Comparison of ENCODE assay signal across 8 mouse cellular contexts in genomic region chr5:105415198-105415791, GRCm38 (mm10). TPM values are rescaled to one million over a fixed set of nuclear protein-coding genes. Genes with fewer than 3 reads are reported as not detected.
DNase-seq lines count a peak whose midpoint lies in the region; ATAC-seq and TF ChIP-seq lines count a peak whose summit lies in the region.

Gene Lrrc8b (plus strand): TSS chr5:105415775.

- peak within 1 kb of the TSS; percentile 80 for H3ac ChIP-seq in C2C12 (ENCODE audit: control insufficient read depth, insufficient read length, low read depth)

- H3K27me3 ChIP-seq in C2C12 (ENCODE audit: control insufficient read depth, insufficient read depth, insufficient read length) = no peaks in the 10 kb centered on the region
- no peaks in the 10 kb centered on the region for H3K27me3 ChIP-seq in erythroblast, embryonic 14.5 days (ENCODE audit: control insufficient read depth)
- H3K27me3 ChIP-seq in heart, embryonic 11.5 days (ENCODE audit: control insufficient read depth, insufficient read depth, low read length) = no peaks in the 10 kb centered on the region
- no peaks in the 10 kb centered on the region for H3K27me3 ChIP-seq in kidney, embryonic 16.5 days (ENCODE audit: insufficient read depth, low read length)

- DNase-seq in brain, embryonic 14.5 days (ENCODE audit: low read depth) = peak; percentile 94
- DNase-seq in liver = peak; percentile 85
- DNase-seq in monocyte, adult 2 months (ENCODE audit: low read depth in 1 of 2, low spot score in 2 of 2) = peak; percentile 52 to 84
- peak; percentile 58 to 64 for DNase-seq in spleen, postnatal 14 days (ENCODE audit: low spot score in 2 of 2)

- H3K79me3 ChIP-seq in C2C12 (ENCODE audit: low read depth) = no peaks in the 10 kb centered on the region

- TF ChIP-seq CTCF in C2C12 (IDR thresholded peaks at IDR 0.05; ENCODE audit: control insufficient read depth, insufficient read depth, insufficient read length) = peak; percentile 23
- no peak for TF ChIP-seq CTCF in brain, embryonic 14.5 days (IDR thresholded peaks at IDR 0.05; ENCODE audit: borderline replicate concordance, extremely low read depth, insufficient read depth, insufficient read length)

- H3K9ac ChIP-seq in heart, embryonic 11.5 days (ENCODE audit: low read depth, low read length) = peak within 1 kb of the TSS; percentile 93
- peak within 1 kb of the TSS; percentile 91 for H3K9ac ChIP-seq in kidney, embryonic 16.5 days (replicated peaks; ENCODE audit: low read length)

- H3K79me2 ChIP-seq in C2C12 (ENCODE audit: control insufficient read depth, insufficient read depth) = no peaks in the 10 kb centered on the region

- TF ChIP-seq POLR2A in brain, embryonic 14.5 days (IDR thresholded peaks at IDR 0.05; ENCODE audit: borderline replicate concordance, extremely low read depth, insufficient read depth, insufficient read length, poor library complexity, severe bottlenecking) = peak; percentile 93

- H3K4me1 ChIP-seq in erythroblast, embryonic 14.5 days (ENCODE audit: control insufficient read depth) = peaks cover 76% of the 10 kb centered on the region
- H3K4me1 ChIP-seq in heart, embryonic 11.5 days (ENCODE audit: control insufficient read depth, insufficient read depth, low read length) = no peaks in the 10 kb centered on the region
- H3K4me1 ChIP-seq in kidney, embryonic 16.5 days (ENCODE audit: insufficient read depth, low read length) = peaks cover 15% of the 10 kb centered on the region

- peak within 1 kb of the TSS; percentile 85 for H3K27ac ChIP-seq in heart, embryonic 11.5 days (ENCODE audit: low read depth, low read length)
- peak within 1 kb of the TSS; percentile 88 for H3K27ac ChIP-seq in kidney, embryonic 16.5 days (ENCODE audit: low read length)

- H3K4me3 ChIP-seq in C2C12 (ENCODE audit: insufficient read depth, poor library complexity, severe bottlenecking) = peak within 1 kb of the TSS; percentile 66
- H3K4me3 ChIP-seq in erythroblast, embryonic 14.5 days (replicated peaks) = peak within 1 kb of the TSS; percentile 86
- H3K4me3 ChIP-seq in heart, embryonic 11.5 days (ENCODE audit: low read depth, low read length) = peak within 1 kb of the TSS; percentile 90
- H3K4me3 ChIP-seq in kidney, embryonic 16.5 days (ENCODE audit: low read length) = peak within 1 kb of the TSS; percentile 77

- peak; percentile 95 for ATAC-seq in heart, embryonic 11.5 days (replicated peaks; ENCODE audit: insufficient number of reproducible peaks, low FRiP score, low TSS enrichment)
- ATAC-seq in kidney, embryonic 16.5 days (ENCODE audit: low FRiP score, low TSS enrichment) = peak; percentile 96

- no peaks in the 10 kb centered on the region for H3K36me3 ChIP-seq in C2C12 (ENCODE audit: control insufficient read depth, insufficient read depth)
- H3K36me3 ChIP-seq in erythroblast, embryonic 14.5 days (ENCODE audit: control insufficient read depth) = peaks cover 20% of the 10 kb centered on the region
- no peaks in the 10 kb centered on the region; the same call in 1 of the 2 replicates for H3K36me3 ChIP-seq in heart, embryonic 11.5 days (ENCODE audit: control insufficient read depth, insufficient read depth, low read length)
- H3K36me3 ChIP-seq in kidney, embryonic 16.5 days (ENCODE audit: insufficient read depth, low read length) = 0 out of 2 replicates have a peak, but pooled peaks cover 3% of the 10 kb centered on the region

- H3K9me3 ChIP-seq in erythroblast, embryonic 14.5 days (ENCODE audit: control insufficient read depth, low read length) = no peaks in the 10 kb centered on the region
- H3K9me3 ChIP-seq in heart, embryonic 11.5 days (replicated peaks; ENCODE audit: control insufficient read depth, low read length) = no peaks in the 10 kb centered on the region
- no peaks in the 10 kb centered on the region for H3K9me3 ChIP-seq in kidney, embryonic 16.5 days (ENCODE audit: low read length)

- WGBS in heart, embryonic 11.5 days (ENCODE audit: insufficient replicate concordance) = under 1% methylated on average over 34 of the region's 63 CpGs
- under 1% methylated on average over 43 of the region's 63 CpGs for WGBS in kidney, embryonic 16.5 days

- H3K4me2 ChIP-seq in heart, embryonic 11.5 days = peak within 1 kb of the TSS; percentile 99
- peak within 1 kb of the TSS; percentile 96 for H3K4me2 ChIP-seq in kidney, embryonic 16.5 days (replicated peaks; ENCODE audit: low read depth, low read length)

TF ChIP-seq in C2C12, 6 proteins besides CTCF, POLR2A, EP300 and RAD21:
- TF ChIP-seq USF1 (IDR thresholded peaks at IDR 0.05; ENCODE audit: low read depth) (no peak), MAX (IDR thresholded peaks at IDR 0.05) (peak; percentile 93), MYOD1 (IDR thresholded peaks at IDR 0.05; ENCODE audit: control insufficient read depth, insufficient read length, low read depth) (peak; percentile 80)

RNA-seq across cellular contexts. Expression of gene Lrrc8b, which starts in this region (rescaled TPM):
- 6.0 TPM for polyA plus RNA-seq in C2C12 (2012; fragmentation: generic; extraction: Trizol)
- polyA plus RNA-seq in brain, embryonic 14.5 days (2012; rRNA removed) = 25.5 and 31.1 TPM in 2 replicates
- 0.14 and 0.21 TPM in 2 replicates for polyA plus RNA-seq in erythroblast, embryonic 14.5 days (2012)
- 6.2 and 8.0 TPM in 2 replicates for polyA plus RNA-seq in heart, embryonic 11.5 days (2014; fragmentation: Nextera tagmentation; extraction: Ambion mirVana)
- polyA plus RNA-seq in kidney, embryonic 16.5 days (2015; fragmentation: Nextera tagmentation; extraction: Ambion mirVana) = 5.3 and 5.5 TPM in 2 replicates

Comparison
In these comparisons a context has a peak if more than half of its experiments do, and no peak if none do; other contexts are left out.
1. Peak in every context shown above with its lines: DNase-seq, ATAC-seq, H3K4me3 ChIP-seq and H3K27ac ChIP-seq.